Mouse (Mus musculus) layer of hippocampus, adult 9-10 months (tissue): ENCODE measurements around the gene Vmn1r24.
"Not testable (repeated sequence)": the region's sequence is repeated elsewhere in the genome, so short reads cannot be mapped to it uniquely, and the experiment has no call there.

ENCODE experiments used
- DNase-seq: peaks from one replicate; pipeline ENCODE4 v3.0.0; 2022; ENCODE audit warnings: low spot score

Gene Vmn1r24

GRCm38 (mm10) chr6:57961403-57961802, at the start of gene Vmn1r24:
Vmn1r24 (minus strand) TSS chr6:57961503.
- not testable (repeated sequence) for DNase-seq

- DNase-seq: no peak
Measured at GRCm38 (mm10) chr6:57980710-57981109, 19.4 kb upstream of the Vmn1r24 start, which contains the start of gene Vmn1r25. Vmn1r25 (minus strand) TSS chr6:57980810.

- DNase-seq: no peak
Measured at GRCm38 (mm10) chr6:57926738-57927137, 34.6 kb downstream of the Vmn1r24 start, which contains the start of gene Vmn1r23. Vmn1r23 (minus strand) TSS chr6:57926838.

- no peak for DNase-seq
Measured at GRCm38 (mm10) chr6:57907928-57908327, 53.4 kb downstream of the Vmn1r24 start, which contains the start of gene Vmn1r22. Vmn1r22 (minus strand) TSS chr6:57908028.
